11 mouse cellular contexts compared by ENCODE assay signal in genomic region chr4:35006056-35006455, GRCm38 (mm10).
DNase-seq lines count a peak whose midpoint lies in the region; ATAC-seq and TF ChIP-seq lines count a peak whose summit lies in the region.
"Had no signal": no experiment of that assay in that cellular context is flagged by ENCODE, and none has a peak within 500 bp of the region (broad histone marks: within the 10 kb centered on the region; RNA-seq: fewer than 3 reads in every experiment).

No protein-coding gene starts in this region.

- H3K27ac ChIP-seq in heart, embryonic 10.5 days, result peak overlapping the region; percentile 59; the same call in 1 of the 2 replicates
- no peak overlapping the region for H3K27ac ChIP-seq in kidney, embryonic 16.5 days (ENCODE audit: low read length)
- H3K27ac ChIP-seq in ES-E14 (ENCODE audit: insufficient read depth, low read depth, low read length, poor library complexity, severe bottlenecking), result no peak overlapping the region
- no peak overlapping the region for H3K27ac ChIP-seq in hindbrain, embryonic 15.5 days (replicated peaks)
- H3K27ac ChIP-seq: kidney, embryonic 15.5 days; liver, embryonic 13.5 days had no signal

- in situ Hi-C loops in ES-E14 (cut with MboI; ENCODE audit: low sequenced_read_pairs in 2 of 2, unreplicated experiment in 2 of 2), result no loop called here

- WGBS in heart, embryonic 10.5 days, result 46% methylated on average over 6 of the region's 6 CpGs
- WGBS in kidney, embryonic 16.5 days, result 63% methylated on average over 6 of the region's 6 CpGs
- WGBS in hindbrain, embryonic 15.5 days, result 52% methylated on average over 6 of the region's 6 CpGs

- no peaks in the 10 kb centered on the region for H3K36me3 ChIP-seq in heart, embryonic 10.5 days
- H3K36me3 ChIP-seq in kidney, embryonic 16.5 days (ENCODE audit: insufficient read depth, low read length), result no peaks in the 10 kb centered on the region
- H3K36me3 ChIP-seq in ES-E14 (ENCODE audit: control insufficient read depth, insufficient read depth, low read length, poor library complexity, severe bottlenecking), result no peaks in the 10 kb centered on the region
- H3K36me3 ChIP-seq in hindbrain, embryonic 15.5 days, result no peaks in the 10 kb centered on the region
- H3K36me3 ChIP-seq: kidney, embryonic 15.5 days; liver, embryonic 13.5 days had no signal

- peaks cover 25% of the 10 kb centered on the region for H3K4me1 ChIP-seq in heart, embryonic 10.5 days
- H3K4me1 ChIP-seq in kidney, embryonic 16.5 days (ENCODE audit: insufficient read depth, low read length), result peaks cover 23% of the 10 kb centered on the region
- no peaks in the 10 kb centered on the region for H3K4me1 ChIP-seq in ES-E14 (ENCODE audit: control insufficient read depth in 2 of 2, insufficient read depth in 2 of 2, low read length in 2 of 2, poor library complexity in 1 of 2)
- peaks cover 21% of the 10 kb centered on the region for H3K4me1 ChIP-seq in hindbrain, embryonic 15.5 days (replicated peaks)

- no peak overlapping the region for H3K4me3 ChIP-seq in heart, embryonic 10.5 days
- H3K4me3 ChIP-seq in kidney, embryonic 16.5 days (ENCODE audit: low read length), result no peak overlapping the region
- H3K4me3 ChIP-seq in ES-E14 (ENCODE audit: insufficient read depth in 1 of 2, low read depth in 1 of 2, low read length in 2 of 2, poor library complexity in 1 of 2, severe bottlenecking in 1 of 2), result no peak overlapping the region
- H3K4me3 ChIP-seq in hindbrain, embryonic 15.5 days, result no peak overlapping the region
- H3K4me3 ChIP-seq: kidney, embryonic 15.5 days; liver, embryonic 13.5 days had no signal

- intact Hi-C loops in heart, postnatal 10 days (cut with DNase I), result no loop called here

- no peaks in the 10 kb centered on the region for H3K27me3 ChIP-seq in heart, embryonic 10.5 days (ENCODE audit: insufficient read depth, poor library complexity, severe bottlenecking)
- H3K27me3 ChIP-seq in kidney, embryonic 16.5 days (ENCODE audit: insufficient read depth, low read length), result no peaks in the 10 kb centered on the region
- H3K27me3 ChIP-seq in hindbrain, embryonic 15.5 days, result no peaks in the 10 kb centered on the region
- H3K27me3 ChIP-seq: liver, embryonic 13.5 days had no signal

- H3K4me2 ChIP-seq in kidney, embryonic 16.5 days (replicated peaks; ENCODE audit: low read depth, low read length), result no peak overlapping the region
- no peak overlapping the region for H3K4me2 ChIP-seq in hindbrain, embryonic 15.5 days
- H3K4me2 ChIP-seq: kidney, embryonic 15.5 days; liver, embryonic 13.5 days had no signal

- ATAC-seq in kidney, embryonic 16.5 days (ENCODE audit: low FRiP score, low TSS enrichment), result no peak
- ATAC-seq in hindbrain, embryonic 15.5 days (ENCODE audit: low FRiP score, low read depth), result peak; percentile 28; the same call in 1 of the 2 replicates

- no peak for DNase-seq in heart, embryonic 10.5 days (ENCODE audit: low spot score)
- no peak for DNase-seq in heart, postnatal 10 days
- DNase-seq in kidney, postnatal 36 days, result peak; percentile 30 to 63
- DNase-seq in ES-E14 (ENCODE audit: low read depth, low spot score), result peak; percentile 22
- DNase-seq in adrenal gland, postnatal 14 days, result no peak
- DNase-seq in cerebellum, postnatal 4 days (ENCODE audit: low spot score in 2 of 2), result no peak
- DNase-seq: gastrocnemius, postnatal 14 days; liver, embryonic 13.5 days had no signal

- H3K9ac ChIP-seq in kidney, embryonic 16.5 days (replicated peaks; ENCODE audit: low read length), result no peak overlapping the region
- no peak overlapping the region for H3K9ac ChIP-seq in ES-E14 (ENCODE audit: insufficient read depth, low read depth, low read length, poor library complexity, severe bottlenecking)
- no peak overlapping the region for H3K9ac ChIP-seq in hindbrain, embryonic 15.5 days
- H3K9ac ChIP-seq: kidney, embryonic 15.5 days; liver, embryonic 13.5 days had no signal

- H3K9me3 ChIP-seq in heart, embryonic 10.5 days, result no peaks in the 10 kb centered on the region
- H3K9me3 ChIP-seq in kidney, embryonic 16.5 days (ENCODE audit: low read length), result no peaks in the 10 kb centered on the region
- no peaks in the 10 kb centered on the region for H3K9me3 ChIP-seq in ES-E14 (ENCODE audit: control insufficient read depth, insufficient read depth, low read depth, low read length)
- no peaks in the 10 kb centered on the region for H3K9me3 ChIP-seq in hindbrain, embryonic 15.5 days
- H3K9me3 ChIP-seq: kidney, embryonic 15.5 days; liver, embryonic 13.5 days had no signal

TF ChIP-seq in ES-E14, 5 proteins besides CTCF, POLR2A, EP300 and RAD21:
- no peak for TF ChIP-seq CHD2 (IDR thresholded peaks at IDR 0.05; ENCODE audit: low read depth, low read length)

Comparison
In these comparisons a context has a peak if more than half of its experiments do, and no peak if none do; other contexts are left out.
1. DNase-seq: peak in kidney, postnatal 36 days (2 of 2) and ES-E14 (single experiment); none in heart, embryonic 10.5 days (single experiment), heart, postnatal 10 days (0 of 2), adrenal gland, postnatal 14 days (single experiment) and cerebellum, postnatal 4 days (0 of 2).